Mouse (Mus musculus): Measurements from ENCODE around the gene Fto. TPM values are rescaled to one million over a fixed set of nuclear protein-coding genes. Genes with fewer than 3 reads are reported as not detected.

Fto gene
- polyA plus RNA-seq, 1 experiment: 119 TPM

GRCm38 (mm10) chr8:91352598-91352997 lies 39.3 kb downstream of the Fto start:
- Histone ChIP-seq H3K4me1 (ENCODE audit: control insufficient read depth, insufficient read depth, low read length) (peaks cover 9% of the 10 kb centered on the region), H3K27ac (ENCODE audit: insufficient read depth, low read length) (no peak overlapping the region), H3K4me3 (ENCODE audit: insufficient read depth, low read length) (no peak overlapping the region)
- TF ChIP-seq CTCF (IDR thresholded peaks at IDR 0.05; ENCODE audit: extremely low read depth, insufficient read depth, low read length) (no peak), POLR2A (IDR thresholded peaks at IDR 0.05; ENCODE audit: extremely low read depth, insufficient read depth, low read length) (no peak)

- Histone ChIP-seq H3K4me1 (ENCODE audit: control insufficient read depth, insufficient read depth, low read length) (peaks cover 9% of the 10 kb centered on the region), H3K4me3 (ENCODE audit: insufficient read depth, low read length) (no peak overlapping the region), H3K27ac (ENCODE audit: insufficient read depth, low read length) (no peak overlapping the region)
- TF ChIP-seq POLR2A (IDR thresholded peaks at IDR 0.05; ENCODE audit: extremely low read depth, insufficient read depth, low read length) (no peak), CTCF (IDR thresholded peaks at IDR 0.05; ENCODE audit: extremely low read depth, insufficient read depth, low read length) (no peak)
Measured at GRCm38 (mm10) chr8:91353062-91353461, 39.7 kb downstream of the Fto start.

DNA sequence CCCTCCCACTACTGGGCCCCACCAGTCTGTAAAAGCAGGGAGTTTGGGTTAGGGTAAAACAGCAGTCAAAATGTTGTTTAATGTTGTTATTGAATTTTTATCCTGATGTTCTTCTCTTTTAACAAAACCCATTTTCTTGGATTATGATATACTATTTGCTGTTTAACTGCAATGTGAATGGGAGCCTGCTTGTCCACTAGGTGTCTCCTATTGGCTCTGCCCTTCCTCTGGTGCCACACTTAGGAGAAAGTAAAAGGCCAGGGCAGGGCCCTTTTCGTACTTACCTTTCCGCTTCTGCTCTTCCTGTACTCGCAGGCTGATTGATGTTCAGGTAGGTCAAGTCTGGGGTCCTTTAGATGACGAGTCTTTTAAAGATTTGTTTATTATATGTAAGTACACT lies 40.6 kb downstream of the Fto start:
- Histone ChIP-seq H3K27ac (ENCODE audit: insufficient read depth, low read length) (no peak overlapping the region), H3K4me3 (ENCODE audit: insufficient read depth, low read length) (no peak overlapping the region), H3K4me1 (ENCODE audit: control insufficient read depth, insufficient read depth, low read length) (peaks cover 9% of the 10 kb centered on the region)
- 0 out of 2 replicates have a peak, but pooled peaks have one; percentile 11 for TF ChIP-seq CTCF (IDR thresholded peaks at IDR 0.05; ENCODE audit: extremely low read depth, insufficient read depth, low read length)
- TF ChIP-seq POLR2A (IDR thresholded peaks at IDR 0.05; ENCODE audit: extremely low read depth, insufficient read depth, low read length): no peak

GRCm38 (mm10) chr8:91355301-91355905 lies 42.1 kb downstream of the Fto start:
- H3K4me1 ChIP-seq (ENCODE audit: control insufficient read depth, insufficient read depth, low read length): peaks cover 7% of the 10 kb centered on the region
- no peak overlapping the region for H3K4me3 ChIP-seq (ENCODE audit: insufficient read depth, low read length)
- H3K27ac ChIP-seq (ENCODE audit: insufficient read depth, low read length): no peak overlapping the region
- TF ChIP-seq CTCF (IDR thresholded peaks at IDR 0.05; ENCODE audit: extremely low read depth, insufficient read depth, low read length) (no peak), POLR2A (IDR thresholded peaks at IDR 0.05; ENCODE audit: extremely low read depth, insufficient read depth, low read length) (no peak)

DNA sequence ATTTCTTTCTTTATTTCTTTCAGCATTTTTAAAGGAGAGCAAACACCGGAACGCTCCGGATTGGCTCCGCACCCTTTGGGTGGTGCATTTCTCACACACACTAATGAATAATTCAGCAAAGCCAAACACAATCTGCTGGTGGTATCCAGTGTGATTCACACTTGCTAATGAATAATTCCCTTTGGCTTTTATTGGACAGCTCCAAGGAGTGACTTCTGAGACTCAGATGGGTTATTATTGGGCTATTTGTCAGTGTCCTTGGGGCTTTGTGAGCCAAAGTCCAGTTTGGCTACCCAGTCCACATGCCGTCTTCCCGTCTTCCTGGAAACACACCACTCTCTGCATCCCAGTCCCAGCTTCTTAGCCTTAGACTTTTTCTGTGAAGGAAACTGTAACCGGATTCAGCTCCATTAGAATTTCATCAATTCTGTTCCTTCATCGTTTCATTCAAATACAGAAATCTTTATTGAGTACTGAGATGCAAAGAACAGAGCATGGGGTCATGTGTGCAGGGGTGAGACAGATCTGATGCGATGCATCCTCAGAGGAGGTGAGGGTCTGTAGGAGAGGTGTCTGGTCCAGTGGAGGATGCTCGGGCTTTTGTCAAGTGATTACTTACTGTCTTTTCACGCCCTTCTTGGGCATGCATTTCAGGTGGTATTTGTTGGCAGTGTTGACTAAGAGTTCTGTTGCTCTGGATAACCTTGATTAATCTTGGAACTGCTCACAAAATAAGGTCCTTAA lies 42.8 kb downstream of the Fto start:
- Histone ChIP-seq H3K27ac (ENCODE audit: insufficient read depth, low read length) (no peak overlapping the region), H3K4me1 (ENCODE audit: control insufficient read depth, insufficient read depth, low read length) (peaks cover 11% of the 10 kb centered on the region), H3K4me3 (ENCODE audit: insufficient read depth, low read length) (no peak overlapping the region)
- TF ChIP-seq POLR2A (IDR thresholded peaks at IDR 0.05; ENCODE audit: extremely low read depth, insufficient read depth, low read length) (no peak), CTCF (IDR thresholded peaks at IDR 0.05; ENCODE audit: extremely low read depth, insufficient read depth, low read length) (no peak)

- TF ChIP-seq CTCF (IDR thresholded peaks at IDR 0.05; ENCODE audit: extremely low read depth, insufficient read depth, low read length) (no peak), POLR2A (IDR thresholded peaks at IDR 0.05; ENCODE audit: extremely low read depth, insufficient read depth, low read length) (no peak)
- no peak overlapping the region for H3K4me3 ChIP-seq (ENCODE audit: insufficient read depth, low read length)
- H3K4me1 ChIP-seq (ENCODE audit: control insufficient read depth, insufficient read depth, low read length): peaks cover 11% of the 10 kb centered on the region
- H3K27ac ChIP-seq (ENCODE audit: insufficient read depth, low read length): no peak overlapping the region
Measured at GRCm38 (mm10) chr8:91357493-91358014, 44.2 kb downstream of the Fto start.

DNA sequence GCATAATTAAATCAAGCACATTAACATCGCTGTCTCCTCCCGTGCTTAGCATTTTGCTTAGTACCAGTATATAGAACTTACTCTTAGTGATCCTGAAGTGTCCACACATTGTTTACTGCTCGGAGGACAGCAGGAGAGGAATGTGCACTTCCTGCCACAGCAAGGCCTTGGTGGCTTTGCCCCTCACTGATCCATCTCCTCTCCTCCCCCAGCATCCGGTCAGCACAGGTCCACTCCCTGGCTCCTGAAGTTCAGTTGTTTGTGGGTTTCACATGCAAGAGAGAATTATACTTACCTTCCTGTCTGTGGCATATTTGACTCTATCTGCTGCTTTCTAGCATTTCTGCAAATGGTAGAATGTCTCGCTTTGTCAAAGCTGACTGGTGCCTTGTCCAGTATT lies 44.7 kb downstream of the Fto start:
- H3K4me1 ChIP-seq (ENCODE audit: control insufficient read depth, insufficient read depth, low read length): peaks cover 11% of the 10 kb centered on the region
- H3K27ac ChIP-seq (ENCODE audit: insufficient read depth, low read length): no peak overlapping the region
- no peak overlapping the region for H3K4me3 ChIP-seq (ENCODE audit: insufficient read depth, low read length)
- no peak for TF ChIP-seq POLR2A (IDR thresholded peaks at IDR 0.05; ENCODE audit: extremely low read depth, insufficient read depth, low read length)
- TF ChIP-seq CTCF (IDR thresholded peaks at IDR 0.05; ENCODE audit: extremely low read depth, insufficient read depth, low read length): no peak

DNA sequence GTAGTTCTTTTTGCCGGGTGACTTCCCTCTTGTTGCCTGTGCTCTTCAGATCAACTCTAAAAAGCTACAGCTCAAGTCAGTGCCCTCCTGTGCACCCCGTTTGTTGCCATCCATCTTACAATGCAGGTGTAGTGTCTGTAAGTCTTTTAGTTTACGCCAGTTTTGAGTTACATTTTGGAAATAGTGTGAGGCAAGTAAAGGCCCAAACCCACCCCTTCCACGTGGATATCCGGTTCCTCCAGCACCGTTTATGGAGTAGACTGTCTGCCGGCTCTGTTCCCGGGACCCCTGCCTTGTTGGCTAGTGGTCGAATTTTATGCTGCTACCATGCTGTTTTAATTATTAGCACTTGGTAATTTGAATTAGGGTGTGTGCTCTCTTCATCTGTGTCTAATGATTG lies 46.2 kb downstream of the Fto start:
- Histone ChIP-seq H3K4me1 (ENCODE audit: control insufficient read depth, insufficient read depth, low read length) (peaks cover 16% of the 10 kb centered on the region), H3K4me3 (ENCODE audit: insufficient read depth, low read length) (no peak overlapping the region), H3K27ac (ENCODE audit: insufficient read depth, low read length) (no peak overlapping the region)
- TF ChIP-seq CTCF (IDR thresholded peaks at IDR 0.05; ENCODE audit: extremely low read depth, insufficient read depth, low read length) (no peak), POLR2A (IDR thresholded peaks at IDR 0.05; ENCODE audit: extremely low read depth, insufficient read depth, low read length) (no peak)

- Histone ChIP-seq H3K27ac (ENCODE audit: insufficient read depth, low read length) (no peak overlapping the region), H3K4me3 (ENCODE audit: insufficient read depth, low read length) (no peak overlapping the region), H3K4me1 (ENCODE audit: control insufficient read depth, insufficient read depth, low read length) (peaks cover 9% of the 10 kb centered on the region)
- TF ChIP-seq CTCF (IDR thresholded peaks at IDR 0.05; ENCODE audit: extremely low read depth, insufficient read depth, low read length) (no peak), POLR2A (IDR thresholded peaks at IDR 0.05; ENCODE audit: extremely low read depth, insufficient read depth, low read length) (no peak)
Measured at GRCm38 (mm10) chr8:91360644-91361357, 47.5 kb downstream of the Fto start.
